Mouse (Mus musculus): ENCODE data around the gene Cd209g.
"Not testable (repeated sequence)": the region's sequence is repeated elsewhere in the genome, so short reads cannot be mapped to it uniquely, and the experiment has no call there.

Cd209g gene

GRCm38 (mm10) chr8:4133798-4134197, at the start of gene Cd209g:
Gene Cd209g, plus strand, starts transcription at chr8:4134098.
- no peak for DNase-seq

GRCm38 (mm10) chr8:4087180-4087722, 46.6 kb upstream of the Cd209g start:
- DNase-seq = not testable (repeated sequence)

- not testable (repeated sequence) for DNase-seq
Observed at GRCm38 (mm10) chr8:4088514-4088913, 45.4 kb upstream of the Cd209g start.

GRCm38 (mm10) chr8:4105735-4106134, 28.2 kb upstream of the Cd209g start, which contains the start of gene Cd209f:
Gene Cd209f, minus strand, starts transcription at chr8:4105835.
- not testable (repeated sequence) for DNase-seq

- peak; percentile 37 for DNase-seq
Observed at GRCm38 (mm10) chr8:4139660-4140646, 6.1 kb downstream of the Cd209g start.

GRCm38 (mm10) chr8:4141721-4142120, 7.8 kb downstream of the Cd209g start:
- no peak for DNase-seq

- no peak for DNase-seq
Observed at GRCm38 (mm10) chr8:4147272-4147671, 13.4 kb downstream of the Cd209g start.

- no peak for DNase-seq
Observed at GRCm38 (mm10) chr8:4154878-4155277, 21.0 kb downstream of the Cd209g start.

- DNase-seq = no peak
Observed at GRCm38 (mm10) chr8:4162786-4163185, 28.9 kb downstream of the Cd209g start.

GRCm38 (mm10) chr8:4165176-4165851, 31.4 kb downstream of the Cd209g start:
- peak; percentile 17 for DNase-seq

GRCm38 (mm10) chr8:4165852-4166751, 32.2 kb downstream of the Cd209g start, which contains the start of gene Evi5l:
Gene Evi5l, plus strand, starts transcription at chr8:4166567.
- peak; percentile 100 for DNase-seq

- no peak for DNase-seq
Observed at GRCm38 (mm10) chr8:4166881-4167525, 33.1 kb downstream of the Cd209g start.

- no peak for DNase-seq
Observed at GRCm38 (mm10) chr8:4167918-4168317, 34.0 kb downstream of the Cd209g start.

- no peak for DNase-seq
Observed at GRCm38 (mm10) chr8:4172486-4172885, 38.6 kb downstream of the Cd209g start.

GRCm38 (mm10) chr8:4174018-4174417, 40.1 kb downstream of the Cd209g start:
- no peak for DNase-seq

GRCm38 (mm10) chr8:4183409-4183808, 49.5 kb downstream of the Cd209g start:
- no peak for DNase-seq

- DNase-seq = no peak
Observed at GRCm38 (mm10) chr8:4186151-4186550, 52.3 kb downstream of the Cd209g start.

All from layer of hippocampus, adult 9-11 months (tissue).